Mouse (Mus musculus): ENCODE measurements at regions not wholly inside any gene's neighbourhood (a gene's known extent, or its start where the extent isn't known, plus 50 kb on each side); places are given as distances from the start of the nearest gene placed in this dataset.

- TF ChIP-seq CTCF (IDR thresholded peaks at IDR 0.05; ENCODE audit: control insufficient read depth, insufficient read depth, insufficient read length) (no peak), MYOG (IDR thresholded peaks at IDR 0.05; ENCODE audit: control insufficient read depth, extremely low read depth, insufficient read length) (no peak), FOSL1 (IDR thresholded peaks at IDR 0.05; ENCODE audit: insufficient read depth, low read length, poor library complexity, severe bottlenecking) (no peak), CEBPB (IDR thresholded peaks at IDR 0.05; ENCODE audit: low read depth) (no peak)
These were observed 1355.5 kb upstream of the Pcdh20 start for GRCm38 (mm10) chr14:89826731-89827130.

Measured in C2C12 (cell line).